Mouse (Mus musculus) stomach, postnatal 0 days (tissue): ENCODE measurements at regions not wholly inside any gene's neighbourhood (a gene's known extent, or its start where the extent isn't known, plus 50 kb on each side); places are given as distances from the start of the nearest gene placed in this dataset.

Experiments
- CTCF ChIP-seq: IDR thresholded peaks from 2 replicates; pipeline ENCODE4 v1.5.1; 2016; ENCODE audit warnings: antibody characterized with exemption, low read depth, mild to moderate bottlenecking, moderate library complexity
- EP300 ChIP-seq: optimal IDR thresholded peaks from 2 replicates; pipeline ENCODE3; 2016; ENCODE audit warnings: antibody characterized with exemption

GRCm38 (mm10) chr5:64602996-64603755, 200.0 kb upstream of the Klf3 start:
- TF ChIP-seq CTCF (no peak), EP300 (no peak)
